Mouse (Mus musculus) spleen, adult 2 months (tissue): Measurements from ENCODE around the gene Arhgap18.

Source experiments
- CTCF ChIP-seq: fragments of 200-500 bp; IDR thresholded peaks from 2 replicates; pipeline ENCODE4 v1.5.1; 2011; ENCODE audit warnings: mild to moderate bottlenecking, inconsistent platforms; ENCODE audit not compliant: insufficient read depth, insufficient read length, insufficient replicate concordance; ENCODE audit errors: extremely low read depth
- POLR2A ChIP-seq: fragments of 200-500 bp; IDR thresholded peaks from 2 replicates; pipeline ENCODE4 v1.6.1; 2011; ENCODE audit warnings: low read depth, low read length, inconsistent platforms

DNA sequence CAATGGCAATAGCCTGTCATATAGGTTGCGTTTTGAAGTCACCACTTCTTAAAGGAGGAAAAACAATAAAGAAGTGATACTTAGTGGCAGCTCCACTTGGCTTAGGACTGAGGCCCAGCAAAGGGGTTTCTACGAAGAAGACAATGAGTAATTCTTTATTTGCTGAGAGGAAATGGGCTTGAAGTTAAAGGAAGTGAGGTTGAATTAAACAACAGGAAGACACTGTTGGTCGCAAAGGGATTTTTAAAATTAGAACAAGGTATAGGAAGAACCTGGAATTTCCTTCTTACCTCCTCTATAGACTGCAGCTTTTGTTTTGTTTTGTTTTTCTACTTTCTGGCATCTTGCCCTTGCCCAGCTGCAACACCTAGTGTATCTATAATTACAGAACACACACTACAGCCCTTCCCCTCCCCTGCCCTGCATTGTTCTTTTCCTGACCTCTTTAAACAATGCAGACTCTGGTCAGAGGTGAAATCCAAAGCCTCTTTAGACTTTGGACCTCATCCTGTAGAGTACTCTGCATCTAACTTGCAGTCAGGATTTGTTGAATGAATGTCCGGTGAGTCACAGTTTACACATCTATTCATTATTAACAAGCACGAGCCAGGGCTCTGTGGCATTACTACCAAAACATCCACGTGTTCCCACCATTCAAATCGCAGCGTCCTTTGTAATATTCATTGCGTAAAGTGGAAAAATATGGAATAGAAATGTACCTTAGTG lies 75.4 kb downstream of the Arhgap18 start:
- TF ChIP-seq CTCF (no peak), POLR2A (no peak)
